Mouse (Mus musculus) CD8-positive naive resting alpha-beta T cell, adult 57 days (primary cell): ENCODE results near the gene Ptprn2. TPM values are rescaled to one million over a fixed set of nuclear protein-coding genes. Genes with fewer than 3 reads are reported as not detected.

Source experiments
- total RNA-seq: library from RNA; stranded (reverse); gene quantifications from one replicate; pipeline ENCODE4 v1.2.4, GENCODE M21; 2023

Ptprn2 gene
- not detected for total RNA-seq

GRCm38 (mm10) chr12:116485591-116486403 lies at the start of gene Ptprn2:
Gene Ptprn2 (plus strand): TSS chr12:116485720.

Other genes starting within 250 kb of the Ptprn2 start
- gene Wdr60, start 222.7 kb upstream of the Ptprn2 start, total RNA-seq = 1.3 TPM
- gene Gm11027, start 210.3 kb upstream of the Ptprn2 start, total RNA-seq = not detected
- 220 TPM for gene Esyt2, start 204.5 kb upstream of the Ptprn2 start, total RNA-seq
- 3.5 TPM for gene Ncapg2, start 80.3 kb upstream of the Ptprn2 start, total RNA-seq